Mouse (Mus musculus): Measurements from ENCODE around the gene Zfp683. TPM values are rescaled to one million over a fixed set of nuclear protein-coding genes. Genes with fewer than 3 reads are reported as not detected.

The Zfp683 gene
- polyA plus RNA-seq, 1 experiment from 2014 or later = not detected

- Histone ChIP-seq H3K27ac (replicated peaks) (no peak overlapping the region), H3K36me3 (replicated peaks) (no peaks in the 10 kb centered on the region), H3K9ac (no peak overlapping the region), H3K4me3 (replicated peaks) (peak overlapping the region; percentile 11; the same call in 1 of the 2 replicates), H3K4me1 (replicated peaks) (peaks cover 20% of the 10 kb centered on the region), H3K9me3 (replicated peaks) (no peaks in the 10 kb centered on the region), H3K4me2 (peak overlapping the region; percentile 37), H3K27me3 (peaks cover 10% of the 10 kb centered on the region)
- 19% methylated on average over 14 of the region's 14 CpGs for WGBS (ENCODE audit: insufficient replicate concordance)
- no peak for ATAC-seq (ENCODE audit: insufficient read depth)
Measured at GRCm38 (mm10) chr4:134058166-134058715, 4.6 kb downstream of the Zfp683 start.

- H3K4me3 ChIP-seq (replicated peaks) = no peak overlapping the region
- H3K36me3 ChIP-seq (replicated peaks) = no peaks in the 10 kb centered on the region
- no peaks in the 10 kb centered on the region for H3K9me3 ChIP-seq (replicated peaks)
- 55% methylated on average over 6 of the region's 6 CpGs for WGBS (ENCODE audit: insufficient replicate concordance)
- no peak for ATAC-seq (ENCODE audit: insufficient read depth)
- no peak overlapping the region for H3K9ac ChIP-seq
- peaks cover 10% of the 10 kb centered on the region for H3K27me3 ChIP-seq
- peak overlapping the region; percentile 37; the same call in 1 of the 2 replicates for H3K4me2 ChIP-seq
- peaks cover 20% of the 10 kb centered on the region for H3K4me1 ChIP-seq (replicated peaks)
- H3K27ac ChIP-seq (replicated peaks) = no peak overlapping the region
Measured at GRCm38 (mm10) chr4:134058908-134059307, 5.3 kb downstream of the Zfp683 start.

- Histone ChIP-seq H3K4me2 (peak within 1 kb of the TSS; percentile 25), H3K27ac (replicated peaks) (no peak within 1 kb of the TSS), H3K27me3 (peaks cover 19% of the 10 kb centered on the region), H3K9me3 (replicated peaks) (no peaks in the 10 kb centered on the region), H3K4me1 (replicated peaks) (peaks cover 20% of the 10 kb centered on the region), H3K9ac (no peak within 1 kb of the TSS), H3K36me3 (replicated peaks) (no peaks in the 10 kb centered on the region), H3K4me3 (replicated peaks) (no peak within 1 kb of the TSS)
- 59% methylated on average over 28 of the region's 28 CpGs for WGBS (ENCODE audit: insufficient replicate concordance)
- no peak for ATAC-seq (ENCODE audit: insufficient read depth)
Measured at GRCm38 (mm10) chr4:134060135-134060865, 6.7 kb downstream of the Zfp683 start, which contains the start of gene Crybg2. Gene Crybg2, plus strand, starts transcription at chr4:134060815.

GRCm38 (mm10) chr4:134061166-134061830 lies 7.7 kb downstream of the Zfp683 start:
- Histone ChIP-seq H3K36me3 (replicated peaks) (no peaks in the 10 kb centered on the region), H3K27me3 (peaks cover 27% of the 10 kb centered on the region), H3K27ac (replicated peaks) (no peak overlapping the region), H3K4me3 (replicated peaks) (no peak overlapping the region), H3K4me1 (replicated peaks) (peaks cover 20% of the 10 kb centered on the region), H3K4me2 (no peak overlapping the region), H3K9me3 (replicated peaks) (no peaks in the 10 kb centered on the region), H3K9ac (no peak overlapping the region)
- ATAC-seq (ENCODE audit: insufficient read depth) = no peak
- 57% methylated on average over 18 of the region's 18 CpGs for WGBS (ENCODE audit: insufficient replicate concordance)

- Histone ChIP-seq H3K9ac (no peak overlapping the region), H3K4me3 (replicated peaks) (no peak overlapping the region), H3K27me3 (peaks cover 34% of the 10 kb centered on the region), H3K36me3 (replicated peaks) (no peaks in the 10 kb centered on the region), H3K27ac (replicated peaks) (no peak overlapping the region), H3K4me2 (no peak overlapping the region), H3K4me1 (replicated peaks) (peaks cover 20% of the 10 kb centered on the region), H3K9me3 (replicated peaks) (no peaks in the 10 kb centered on the region)
- WGBS (ENCODE audit: insufficient replicate concordance) = 43% methylated on average over 8 of the region's 8 CpGs
- ATAC-seq (ENCODE audit: insufficient read depth) = peak; percentile 25; the same call in 1 of the 2 replicates
Measured at GRCm38 (mm10) chr4:134061944-134062446, 8.4 kb downstream of the Zfp683 start.

- Histone ChIP-seq H3K9ac (no peak overlapping the region), H3K27ac (replicated peaks) (no peak overlapping the region), H3K36me3 (replicated peaks) (no peaks in the 10 kb centered on the region), H3K4me2 (no peak overlapping the region), H3K4me1 (replicated peaks) (peaks cover 20% of the 10 kb centered on the region), H3K9me3 (replicated peaks) (no peaks in the 10 kb centered on the region), H3K4me3 (replicated peaks) (no peak overlapping the region), H3K27me3 (peaks cover 34% of the 10 kb centered on the region)
- WGBS (ENCODE audit: insufficient replicate concordance) = 27% methylated on average over 8 of the region's 8 CpGs
- 0 out of 2 replicates have a peak, but pooled peaks have one; percentile 14 for ATAC-seq (ENCODE audit: insufficient read depth)
Measured at GRCm38 (mm10) chr4:134062561-134062960, 8.9 kb downstream of the Zfp683 start.

GRCm38 (mm10) chr4:134065431-134066004 lies 11.9 kb downstream of the Zfp683 start:
- 28% methylated on average over 23 of the region's 23 CpGs for WGBS (ENCODE audit: insufficient replicate concordance)
- no peak for ATAC-seq (ENCODE audit: insufficient read depth)
- Histone ChIP-seq H3K4me1 (replicated peaks) (peaks cover 17% of the 10 kb centered on the region), H3K36me3 (replicated peaks) (no peaks in the 10 kb centered on the region), H3K9ac (no peak overlapping the region), H3K4me3 (replicated peaks) (no peak overlapping the region), H3K4me2 (no peak overlapping the region), H3K27me3 (peaks cover 27% of the 10 kb centered on the region), H3K9me3 (replicated peaks) (no peaks in the 10 kb centered on the region), H3K27ac (replicated peaks) (no peak overlapping the region)

GRCm38 (mm10) chr4:134067383-134067782 lies 13.7 kb downstream of the Zfp683 start:
- Histone ChIP-seq H3K36me3 (replicated peaks) (no peaks in the 10 kb centered on the region), H3K4me1 (replicated peaks) (peaks cover 4% of the 10 kb centered on the region), H3K4me3 (replicated peaks) (no peak overlapping the region), H3K4me2 (no peak overlapping the region), H3K27me3 (peaks cover 27% of the 10 kb centered on the region), H3K9ac (no peak overlapping the region), H3K9me3 (replicated peaks) (no peaks in the 10 kb centered on the region), H3K27ac (replicated peaks) (no peak overlapping the region)
- 75% methylated on average over 8 of the region's 8 CpGs for WGBS (ENCODE audit: insufficient replicate concordance)
- peak; percentile 57 for ATAC-seq (ENCODE audit: insufficient read depth)

GRCm38 (mm10) chr4:134067833-134068544 lies 14.4 kb downstream of the Zfp683 start:
- H3K4me2 ChIP-seq = no peak overlapping the region
- no peak overlapping the region for H3K4me3 ChIP-seq (replicated peaks)
- H3K4me1 ChIP-seq (replicated peaks) = no peaks in the 10 kb centered on the region
- WGBS (ENCODE audit: insufficient replicate concordance) = 66% methylated on average over 7 of the region's 7 CpGs
- no peak overlapping the region for H3K9ac ChIP-seq
- no peak overlapping the region for H3K27ac ChIP-seq (replicated peaks)
- no peaks in the 10 kb centered on the region for H3K9me3 ChIP-seq (replicated peaks)
- peaks cover 27% of the 10 kb centered on the region for H3K27me3 ChIP-seq
- ATAC-seq (ENCODE audit: insufficient read depth) = no peak
- no peaks in the 10 kb centered on the region for H3K36me3 ChIP-seq (replicated peaks)

- Histone ChIP-seq H3K36me3 (replicated peaks) (no peaks in the 10 kb centered on the region), H3K4me3 (replicated peaks) (no peak overlapping the region), H3K27me3 (peaks cover 27% of the 10 kb centered on the region), H3K9ac (no peak overlapping the region), H3K27ac (replicated peaks) (no peak overlapping the region), H3K9me3 (replicated peaks) (no peaks in the 10 kb centered on the region), H3K4me2 (no peak overlapping the region), H3K4me1 (replicated peaks) (no peaks in the 10 kb centered on the region)
- WGBS (ENCODE audit: insufficient replicate concordance) = 58% methylated on average over 4 of the region's 4 CpGs
- ATAC-seq (ENCODE audit: insufficient read depth) = no peak
Measured at GRCm38 (mm10) chr4:134068793-134069580, 15.3 kb downstream of the Zfp683 start.

Data from liver, embryonic 15.5 days (tissue).